Mouse (Mus musculus) heart, adult 2 months (tissue): ENCODE data around the gene Sorbs1. TPM values are rescaled to one million over a fixed set of nuclear protein-coding genes. Genes with fewer than 3 reads are reported as not detected.

Experiments used
- DNase-seq, 2 experiments: peaks; one replicate each; pipeline ENCODE4 v3.0.0; 2021
- H3K27ac ChIP-seq: fragments of 200-600 bp; 2 replicates; pipeline ENCODE4 v1.8.1; 2022
- H3K27me3 ChIP-seq: fragments of 200-500 bp; 2 replicates; pipeline ENCODE4 v1.6.1; 2012; ENCODE audit warnings: mild to moderate bottlenecking, low read length, inconsistent platforms, mixed read lengths; ENCODE audit not compliant: control insufficient read depth, insufficient read depth
- H3K36me3 ChIP-seq: fragments of 200-500 bp; 2 replicates; pipeline ENCODE4 v1.6.1; 2012; ENCODE audit warnings: low read length, inconsistent platforms; ENCODE audit not compliant: control insufficient read depth, insufficient read depth
- H3K4me1 ChIP-seq: fragments of 200-500 bp; 2 replicates; pipeline ENCODE4 v1.6.1; 2011; ENCODE audit warnings: low read length; ENCODE audit not compliant: control insufficient read depth, insufficient read depth
- H3K4me3 ChIP-seq: fragments of 200-600 bp; 2 replicates; pipeline ENCODE4 v1.8.1; 2022
- H3K79me2 ChIP-seq: fragments of 200-500 bp; replicated peaks from 2 replicates; pipeline ENCODE4 v1.6.1; 2012; ENCODE audit warnings: mild to moderate bottlenecking, inconsistent platforms, low read length, moderate library complexity, mixed read lengths; ENCODE audit not compliant: control insufficient read depth, insufficient read depth
- H3K9ac ChIP-seq: fragments of 200-500 bp; 2 replicates; pipeline ENCODE4 v1.6.1; 2012; ENCODE audit warnings: low read depth, mild to moderate bottlenecking, control low read depth, inconsistent platforms, low read length, mixed read lengths
- CTCF ChIP-seq: fragments of 200-600 bp; IDR thresholded peaks from 2 replicates; pipeline ENCODE4 v1.8.1; 2022; ENCODE audit warnings: antibody characterized with exemption, mild to moderate bottlenecking, moderate library complexity
- EP300 ChIP-seq: fragments of 200-500 bp; IDR thresholded peaks from 2 replicates; pipeline ENCODE4 v1.6.1; 2011; ENCODE audit warnings: low read depth, low read length, control low read depth; ENCODE audit not compliant: insufficient read depth
- POLR2A ChIP-seq: fragments of 200-500 bp; IDR thresholded peaks from 2 replicates; pipeline ENCODE4 v1.6.1; 2011; ENCODE audit warnings: mild to moderate bottlenecking, low read depth, low read length, control low read depth; ENCODE audit not compliant: insufficient read depth
- WGBS: fragments of 180-500 bp; shearing (Covaris S2); methylation state at CpG from one replicate; pipeline ENCODE4 v1.1.7; 2018; 5-methylcytosine and 5-hydroxymethylcytosine counted together
- intact Hi-C: fragments of 180-260 bp; cut with DNase I; formaldehyde crosslinking; loops from one replicate; pipeline ENCODE4 v1.15.1; 2025
- polyA plus RNA-seq: library from polyadenylated mRNA; depleted of rRNA; stranded (reverse); fragments of >200 nt; gene quantifications from 2 replicates; pipeline ENCODE4 v1.2.3, GENCODE M21; 2012
- total RNA-seq, 2 experiments: library from RNA; stranded (reverse); gene quantifications; 2 replicates each; pipeline ENCODE4 v1.2.3; 2021

Gene Sorbs1
- total and polyA plus RNA-seq, 3 experiments: 185 to 971 (median 638) TPM

DNA sequence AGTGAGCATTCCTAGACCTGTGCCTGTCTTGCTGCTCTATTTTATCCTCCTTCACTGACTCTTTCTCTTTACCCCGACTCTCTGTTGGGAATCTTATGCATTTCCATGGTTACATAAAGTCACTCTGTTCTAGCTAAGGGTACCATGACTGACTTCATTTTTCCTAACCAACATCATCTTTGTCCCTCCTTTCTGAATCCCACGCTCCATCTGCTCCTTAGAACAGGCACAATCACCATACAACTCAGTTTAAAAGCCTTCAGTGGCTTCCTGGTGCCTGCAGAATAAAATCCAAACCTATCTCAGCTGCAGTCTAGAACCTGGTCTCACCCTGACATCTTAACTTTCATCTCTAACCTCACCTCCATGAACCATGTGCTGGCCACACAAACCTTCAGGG is 215.0 kb downstream of the Sorbs1 start:
- peaks cover 43% of the 10 kb centered on the region for H3K36me3 ChIP-seq
- no peak for DNase-seq
- peaks cover 17% of the 10 kb centered on the region for H3K4me1 ChIP-seq
- no peak overlapping the region for H3K9ac ChIP-seq
- WGBS: 80% methylated on average over 2 of the region's 2 CpGs
- intact Hi-C loops: no loop called here
- H3K27ac ChIP-seq: peak overlapping the region; percentile 54; the same call in 1 of the 2 replicates
- TF ChIP-seq EP300: no peak
- no peak for TF ChIP-seq POLR2A
- no peak for TF ChIP-seq CTCF
- no peaks in the 10 kb centered on the region for H3K79me2 ChIP-seq
- no peaks in the 10 kb centered on the region for H3K27me3 ChIP-seq
- no peak overlapping the region for H3K4me3 ChIP-seq

- DNase-seq: no peak
- no peak for TF ChIP-seq CTCF
- TF ChIP-seq EP300: no peak
- TF ChIP-seq POLR2A: no peak
- intact Hi-C loops: no loop called here
- peak overlapping the region; percentile 54 for H3K27ac ChIP-seq
- 38% methylated on average over 4 of the region's 4 CpGs for WGBS
- H3K79me2 ChIP-seq: no peaks in the 10 kb centered on the region
- no peak overlapping the region for H3K9ac ChIP-seq
- peaks cover 14% of the 10 kb centered on the region for H3K4me1 ChIP-seq
- H3K27me3 ChIP-seq: no peaks in the 10 kb centered on the region
- no peak overlapping the region for H3K4me3 ChIP-seq
- H3K36me3 ChIP-seq: peaks cover 40% of the 10 kb centered on the region
Observed at GRCm38 (mm10) chr19:40297798-40298144, 215.8 kb downstream of the Sorbs1 start.

DNA sequence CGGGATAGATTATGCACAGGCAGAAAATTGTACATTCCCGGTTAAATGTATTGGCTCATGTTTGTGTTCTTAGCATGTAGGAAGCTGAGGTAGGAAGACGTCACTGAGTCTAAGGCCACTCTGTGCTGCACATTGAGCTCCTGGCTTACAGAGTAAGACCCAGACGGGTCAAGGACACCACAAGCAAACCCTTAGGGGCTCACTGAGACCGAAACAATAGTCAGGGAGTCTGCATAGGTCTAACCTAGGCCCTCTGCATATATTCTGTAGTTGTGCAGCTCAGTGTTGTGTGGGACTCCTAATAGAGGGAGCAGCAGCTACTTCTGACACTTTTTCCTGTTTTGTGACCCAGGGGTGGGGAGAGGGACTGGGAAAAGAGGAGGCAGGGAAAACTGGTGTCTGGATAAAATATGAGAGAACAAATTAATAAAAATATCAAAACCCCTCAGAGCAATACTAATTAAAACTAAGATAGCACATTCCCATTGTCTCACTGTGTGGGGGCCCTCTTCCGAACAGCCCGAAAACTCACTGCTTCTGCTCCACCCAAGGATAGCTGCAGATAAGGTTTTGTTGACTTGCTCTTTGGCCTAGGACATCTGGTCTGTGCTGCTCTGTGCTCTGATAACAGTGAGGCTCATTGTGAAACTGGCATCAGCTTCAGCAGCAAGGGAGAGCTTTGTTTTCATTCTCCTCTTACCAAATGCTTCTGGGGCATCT is 216.3 kb downstream of the Sorbs1 start:
- Histone ChIP-seq H3K79me2 (no peaks in the 10 kb centered on the region), H3K36me3 (peaks cover 36% of the 10 kb centered on the region), H3K4me3 (no peak overlapping the region), H3K27me3 (no peaks in the 10 kb centered on the region), H3K27ac (peak overlapping the region; percentile 54), H3K4me1 (peaks cover 12% of the 10 kb centered on the region), H3K9ac (no peak overlapping the region)
- TF ChIP-seq POLR2A (no peak), EP300 (peak; percentile 74; the same call in 1 of the 2 replicates)
- DNase-seq: peak in 1 of 2 experiments; percentile 33
- intact Hi-C loops: no loop called here
- WGBS: 66% methylated on average over 7 of the region's 7 CpGs

GRCm38 (mm10) chr19:40294231-40294630 is 219.3 kb downstream of the Sorbs1 start:
- no peak for DNase-seq
- no peak overlapping the region for H3K4me3 ChIP-seq
- peaks cover 12% of the 10 kb centered on the region for H3K4me1 ChIP-seq
- H3K27ac ChIP-seq: no peak overlapping the region
- TF ChIP-seq CTCF (no peak), EP300 (0 out of 2 replicates have a peak, but pooled peaks have one; percentile 8), POLR2A (no peak)
- H3K27me3 ChIP-seq: no peaks in the 10 kb centered on the region
- no peaks in the 10 kb centered on the region for H3K79me2 ChIP-seq
- H3K9ac ChIP-seq: no peak overlapping the region
- peaks cover 24% of the 10 kb centered on the region for H3K36me3 ChIP-seq
- intact Hi-C loops: no loop called here
- 71% methylated on average over 1 of the region's 1 CpGs for WGBS

DNA sequence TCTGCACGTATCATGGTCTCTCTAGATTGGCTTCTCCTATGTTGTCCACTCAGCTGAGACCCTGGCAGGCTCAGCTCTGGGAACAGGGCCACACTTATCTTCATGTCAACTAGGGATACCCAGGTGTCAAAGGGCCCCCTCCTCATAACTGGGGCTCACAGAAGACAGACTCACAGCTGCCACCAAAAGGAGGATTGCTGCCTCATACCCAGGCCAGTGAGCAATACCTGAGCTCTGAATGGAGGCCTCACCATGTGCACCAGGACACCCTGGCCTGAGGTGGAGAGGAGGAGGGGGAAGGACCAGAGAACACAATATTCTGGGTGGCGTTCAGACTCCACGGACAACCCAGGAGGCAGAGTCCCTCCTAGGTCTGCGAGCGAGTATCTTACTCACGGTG is 219.8 kb downstream of the Sorbs1 start:
- intact Hi-C loops: no loop called here
- H3K36me3 ChIP-seq: peaks cover 19% of the 10 kb centered on the region
- H3K4me3 ChIP-seq: no peak overlapping the region
- no peak for TF ChIP-seq EP300
- TF ChIP-seq CTCF: no peak
- TF ChIP-seq POLR2A: no peak
- H3K27me3 ChIP-seq: no peaks in the 10 kb centered on the region
- H3K27ac ChIP-seq: no peak overlapping the region
- H3K79me2 ChIP-seq: no peaks in the 10 kb centered on the region
- peaks cover 12% of the 10 kb centered on the region for H3K4me1 ChIP-seq
- WGBS: 90% methylated on average over 6 of the region's 6 CpGs
- no peak for DNase-seq
- no peak overlapping the region for H3K9ac ChIP-seq

DNA sequence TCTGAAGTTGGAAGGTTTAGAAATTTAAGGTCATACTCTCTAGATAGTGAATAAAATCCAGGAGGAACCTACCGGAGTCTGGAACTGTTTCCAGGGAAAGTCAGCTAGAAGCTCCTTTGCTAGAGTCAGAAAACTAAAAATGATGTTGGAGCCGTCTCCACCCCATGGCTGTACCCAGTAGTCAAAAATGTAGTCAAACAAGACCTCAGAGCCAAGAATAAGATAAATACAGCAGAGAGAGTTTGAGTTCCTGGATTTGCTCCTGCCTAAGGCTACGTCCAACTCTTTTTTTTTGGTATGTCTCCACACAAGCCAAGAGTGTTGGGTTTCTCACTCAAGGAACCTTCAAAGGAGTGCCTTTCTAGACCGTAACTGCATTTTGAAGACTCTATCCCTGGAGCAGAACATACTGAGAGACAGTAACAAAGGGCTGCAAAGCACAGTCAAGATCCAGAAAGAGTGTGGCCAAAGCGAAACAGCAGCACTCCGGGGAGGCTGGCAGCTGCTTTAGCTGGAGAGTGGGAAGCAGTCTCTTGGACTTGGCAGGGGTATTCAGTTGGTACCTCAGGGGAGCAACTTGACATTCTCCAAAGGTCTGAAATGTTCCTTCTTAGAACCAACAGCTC is 223.4 kb downstream of the Sorbs1 start:
- no peak for DNase-seq
- Histone ChIP-seq H3K4me1 (peaks cover 4% of the 10 kb centered on the region), H3K9ac (no peak overlapping the region), H3K36me3 (no peaks in the 10 kb centered on the region), H3K79me2 (no peaks in the 10 kb centered on the region), H3K27ac (peak overlapping the region; percentile 36; the same call in 1 of the 2 replicates), H3K27me3 (no peaks in the 10 kb centered on the region), H3K4me3 (no peak overlapping the region)
- intact Hi-C loops: no loop called here
- WGBS: 60% methylated on average over 6 of the region's 6 CpGs
- TF ChIP-seq POLR2A: no peak
- no peak for TF ChIP-seq EP300
- TF ChIP-seq CTCF: no peak
